Mouse (Mus musculus) forebrain, embryonic 11.5 days (tissue): ENCODE measurements around the gene Hspa4. TPM values are rescaled to one million over a fixed set of nuclear protein-coding genes. Genes with fewer than 3 reads are reported as not detected.

Experiments used
- ATAC-seq: fragments of 200-750 bp; cut with Nextera tagmentation; replicated peaks from 2 replicates; pipeline ENCODE4 v1.8.0; 2017; ENCODE audit warnings: moderate TSS enrichment; ENCODE audit not compliant: low FRiP score
- DNase-seq: peaks from one replicate; pipeline ENCODE4 v3.0.0-alpha.2; 2017; ENCODE audit warnings: low spot score
- H3K27ac ChIP-seq: fragments of 300-500 bp; sonication (generic); 2 replicates; pipeline ENCODE4 v1.5.1; 2014; ENCODE audit warnings: low read depth, low read length
- H3K27me3 ChIP-seq: fragments of 300-500 bp; sonication (generic); 2 replicates; pipeline ENCODE4 v1.6.1; 2014; ENCODE audit warnings: mild to moderate bottlenecking, low read length, mixed read lengths; ENCODE audit not compliant: control insufficient read depth, insufficient read depth
- H3K36me3 ChIP-seq: fragments of 300-500 bp; sonication (generic); 2 replicates; pipeline ENCODE4 v1.6.1; 2014; ENCODE audit warnings: mild to moderate bottlenecking, low read length, moderate library complexity, mixed read lengths; ENCODE audit not compliant: control insufficient read depth, insufficient read depth
- H3K4me1 ChIP-seq: fragments of 300-500 bp; sonication (generic); replicated peaks from 2 replicates; pipeline ENCODE4 v1.6.1; 2014; ENCODE audit warnings: low read length, mixed read lengths; ENCODE audit not compliant: control insufficient read depth, insufficient read depth
- H3K4me2 ChIP-seq: fragments of 300-500 bp; sonication (generic); 2 replicates; pipeline ENCODE4 v1.6.1; 2014; ENCODE audit warnings: low read depth, mild to moderate bottlenecking, low read length, moderate library complexity, mixed read lengths; ENCODE audit not compliant: severe bottlenecking
- H3K4me3 ChIP-seq: fragments of 300-500 bp; sonication (generic); 2 replicates; pipeline ENCODE4 v1.5.1; 2014; ENCODE audit warnings: low read depth, low read length
- H3K9ac ChIP-seq: fragments of 300-500 bp; sonication (generic); 2 replicates; pipeline ENCODE4 v1.6.1; 2014; ENCODE audit warnings: low read length
- H3K9me3 ChIP-seq: fragments of 300-500 bp; sonication (generic); 2 replicates; pipeline ENCODE4 v1.6.1; 2016; ENCODE audit warnings: low read length, mixed read lengths; ENCODE audit not compliant: control insufficient read depth
- WGBS: fragments of 180-500 bp; shearing (Covaris S2); extraction: QIAGEN DNeasy Blood & Tissue Kit; methylation state at CpG from one replicate; pipeline ENCODE4 v1.1.7; 2014; 5-methylcytosine and 5-hydroxymethylcytosine counted together
- polyA plus RNA-seq: library from polyadenylated mRNA; unstranded; fragments of >200 nt; fragmentation: Nextera tagmentation; extraction: Ambion mirVana; gene quantifications from 2 replicates; pipeline ENCODE4 v1.2.1, GENCODE M21; 2014

The Hspa4 gene
- polyA plus RNA-seq, 1 experiment from 2014 or later, result 129 TPM

DNA sequence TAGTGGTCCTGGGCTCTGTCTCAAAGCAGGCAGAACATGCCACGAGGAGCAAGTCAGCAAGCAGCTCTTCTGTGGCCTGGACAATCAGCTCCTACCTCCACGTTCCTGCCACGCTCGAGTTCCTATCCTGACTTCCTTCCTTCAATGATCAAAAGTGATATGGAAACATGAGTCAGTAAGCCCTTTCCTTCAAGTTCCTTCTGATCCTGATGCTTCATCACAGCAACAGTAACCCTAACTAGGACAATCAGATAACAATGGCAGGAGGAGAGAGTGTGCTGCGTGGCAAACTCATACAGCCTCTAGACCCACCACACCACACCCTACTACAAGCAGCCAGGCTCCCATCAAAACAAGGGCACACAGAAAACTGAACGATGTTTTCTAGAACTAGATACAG is 14.4 kb downstream of the Hspa4 start:
- no peaks in the 10 kb centered on the region for H3K9me3 ChIP-seq
- no peak overlapping the region for H3K4me2 ChIP-seq
- no peak overlapping the region for H3K27ac ChIP-seq
- no peak overlapping the region for H3K9ac ChIP-seq
- ATAC-seq, result no peak
- DNase-seq, result no peak
- no peak overlapping the region for H3K4me3 ChIP-seq
- H3K4me1 ChIP-seq, result no peaks in the 10 kb centered on the region
- no peaks in the 10 kb centered on the region for H3K27me3 ChIP-seq
- H3K36me3 ChIP-seq, result peaks cover 16% of the 10 kb centered on the region
- WGBS, result 96% methylated on average over 6 of the region's 6 CpGs

- 95% methylated on average over 4 of the region's 4 CpGs for WGBS
- Histone ChIP-seq H3K27ac (no peak overlapping the region), H3K27me3 (no peaks in the 10 kb centered on the region), H3K4me3 (no peak overlapping the region), H3K4me1 (no peaks in the 10 kb centered on the region), H3K9ac (no peak overlapping the region), H3K4me2 (no peak overlapping the region), H3K36me3 (peaks cover 9% of the 10 kb centered on the region; the same call in 1 of the 2 replicates), H3K9me3 (no peaks in the 10 kb centered on the region)
- DNase-seq (no peak), ATAC-seq (no peak)
These were observed 21.8 kb downstream of the Hspa4 start for GRCm38 (mm10) chr11:53278411-53278810.

DNA sequence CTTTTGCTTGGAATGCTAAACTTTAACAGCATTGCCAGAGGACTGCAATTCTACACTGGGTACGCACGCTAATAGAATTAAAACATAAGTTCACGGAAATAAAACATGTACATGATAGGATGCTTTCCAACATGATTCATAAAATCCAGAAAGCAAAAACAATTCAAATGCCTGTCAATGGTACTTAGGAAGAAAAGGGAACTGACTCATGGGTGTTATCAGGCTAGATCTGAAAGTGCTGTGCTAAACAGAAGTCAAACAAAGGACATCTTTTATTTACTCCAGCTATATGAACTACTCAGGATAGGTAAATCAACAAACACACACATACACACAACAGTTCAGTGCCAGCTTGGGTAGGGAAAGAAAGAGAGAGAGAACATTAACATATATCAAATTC is 24.9 kb downstream of the Hspa4 start:
- H3K4me1 ChIP-seq, result no peaks in the 10 kb centered on the region
- no peak for ATAC-seq
- H3K4me2 ChIP-seq, result no peak overlapping the region
- H3K36me3 ChIP-seq, result peaks cover 14% of the 10 kb centered on the region; the same call in 1 of the 2 replicates
- no peak overlapping the region for H3K27ac ChIP-seq
- H3K4me3 ChIP-seq, result no peak overlapping the region
- H3K9ac ChIP-seq, result no peak overlapping the region
- no peaks in the 10 kb centered on the region for H3K27me3 ChIP-seq
- H3K9me3 ChIP-seq, result no peaks in the 10 kb centered on the region
- DNase-seq, result no peak
- WGBS, result over 99% methylated on average over 3 of the region's 3 CpGs

DNA sequence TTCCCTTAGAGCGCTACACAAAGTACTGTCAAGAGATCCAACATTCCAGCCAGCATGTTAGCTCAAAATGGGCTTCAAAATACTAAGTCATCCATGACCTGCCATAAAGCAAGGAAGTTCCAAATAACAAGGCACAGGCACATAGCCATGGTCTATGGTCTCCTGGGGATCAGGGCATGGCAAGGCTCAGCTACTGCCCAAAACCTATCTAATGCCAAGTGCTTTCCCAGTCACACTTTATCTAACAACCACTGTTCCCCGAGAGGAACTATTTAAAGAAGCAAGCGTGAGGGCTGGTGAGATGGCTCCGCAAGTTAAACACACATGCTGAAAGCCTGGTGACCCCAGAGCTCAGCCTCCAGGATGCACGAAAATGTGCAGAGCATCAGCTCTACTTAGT is 26.9 kb downstream of the Hspa4 start:
- H3K9ac ChIP-seq, result no peak overlapping the region
- DNase-seq (no peak), ATAC-seq (no peak)
- no peaks in the 10 kb centered on the region for H3K4me1 ChIP-seq
- H3K27ac ChIP-seq, result no peak overlapping the region
- H3K9me3 ChIP-seq, result no peaks in the 10 kb centered on the region
- no peaks in the 10 kb centered on the region for H3K27me3 ChIP-seq
- H3K36me3 ChIP-seq, result peaks cover 22% of the 10 kb centered on the region
- H3K4me3 ChIP-seq, result no peak overlapping the region
- WGBS, result 93% methylated on average over 5 of the region's 5 CpGs
- H3K4me2 ChIP-seq, result no peak overlapping the region

DNA sequence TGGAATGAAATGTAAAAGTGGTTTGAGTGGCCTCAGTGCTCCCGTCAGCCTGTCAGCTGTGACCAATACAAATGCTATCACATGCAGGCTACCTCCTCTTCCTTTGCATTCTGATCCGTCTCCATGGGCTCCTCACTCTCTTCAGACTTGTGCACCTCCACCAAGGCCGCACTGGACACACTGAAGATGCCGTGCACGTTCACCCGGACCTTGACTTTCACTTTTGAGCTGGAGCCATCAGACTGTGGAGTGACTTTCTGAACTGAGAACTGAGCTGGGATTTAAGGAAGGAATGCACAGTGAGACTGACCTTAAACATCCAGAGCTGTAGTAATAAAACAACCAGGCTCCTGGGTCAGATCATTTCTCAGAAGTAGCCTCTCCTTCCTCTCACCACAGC is 30.7 kb downstream of the Hspa4 start:
- Histone ChIP-seq H3K27ac (no peak overlapping the region), H3K4me1 (no peaks in the 10 kb centered on the region), H3K4me2 (no peak overlapping the region), H3K9ac (no peak overlapping the region), H3K9me3 (no peaks in the 10 kb centered on the region), H3K36me3 (peaks cover 36% of the 10 kb centered on the region), H3K27me3 (no peaks in the 10 kb centered on the region), H3K4me3 (no peak overlapping the region)
- 95% methylated on average over 6 of the region's 6 CpGs for WGBS
- ATAC-seq, result no peak
- DNase-seq, result no peak

- Histone ChIP-seq H3K4me3 (no peak overlapping the region), H3K4me1 (no peaks in the 10 kb centered on the region), H3K9ac (no peak overlapping the region), H3K27ac (no peak overlapping the region), H3K4me2 (no peak overlapping the region), H3K36me3 (peaks cover 16% of the 10 kb centered on the region), H3K9me3 (no peaks in the 10 kb centered on the region), H3K27me3 (no peaks in the 10 kb centered on the region)
- 82% methylated on average over 5 of the region's 5 CpGs for WGBS
- DNase-seq (no peak), ATAC-seq (no peak)
These were observed 39.7 kb downstream of the Hspa4 start for GRCm38 (mm10) chr11:53260556-53260955.

DNA sequence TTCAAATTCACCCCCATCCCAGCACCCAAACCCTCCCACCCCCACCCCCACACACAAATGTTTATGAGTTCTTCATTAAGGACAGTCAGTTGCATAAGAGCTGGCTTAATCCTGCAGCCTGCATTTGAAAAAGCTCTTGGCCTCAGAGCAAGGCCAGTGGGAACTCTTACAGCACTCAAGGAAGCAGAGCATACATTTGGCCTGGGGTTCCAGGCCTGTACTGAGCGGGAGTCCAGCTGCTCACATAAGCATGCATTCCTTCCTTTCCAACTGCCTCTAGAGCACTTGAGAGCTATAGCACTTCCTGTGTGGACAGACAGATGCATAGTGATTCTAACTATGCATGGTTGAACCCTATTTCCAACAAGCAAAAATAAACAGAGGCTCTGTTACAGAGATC is 40.2 kb downstream of the Hspa4 start:
- no peaks in the 10 kb centered on the region for H3K27me3 ChIP-seq
- no peak overlapping the region for H3K27ac ChIP-seq
- no peaks in the 10 kb centered on the region for H3K4me1 ChIP-seq
- H3K4me3 ChIP-seq, result no peak overlapping the region
- DNase-seq (no peak), ATAC-seq (no peak)
- H3K36me3 ChIP-seq, result peaks cover 13% of the 10 kb centered on the region
- no peak overlapping the region for H3K4me2 ChIP-seq
- WGBS, result 82% methylated on average over 1 of the region's 1 CpGs
- no peak overlapping the region for H3K9ac ChIP-seq
- no peaks in the 10 kb centered on the region for H3K9me3 ChIP-seq

- H3K36me3 ChIP-seq, result peaks cover 7% of the 10 kb centered on the region; the same call in 1 of the 2 replicates
- H3K9me3 ChIP-seq, result no peaks in the 10 kb centered on the region
- no peak overlapping the region for H3K27ac ChIP-seq
- H3K4me3 ChIP-seq, result no peak overlapping the region
- no peaks in the 10 kb centered on the region for H3K27me3 ChIP-seq
- WGBS, result 83% methylated on average over 6 of the region's 6 CpGs
- no peak overlapping the region for H3K4me2 ChIP-seq
- H3K4me1 ChIP-seq, result no peaks in the 10 kb centered on the region
- no peak overlapping the region for H3K9ac ChIP-seq
- ATAC-seq (no peak), DNase-seq (no peak)
These were observed 41.1 kb downstream of the Hspa4 start for GRCm38 (mm10) chr11:53259047-53259632.

DNA sequence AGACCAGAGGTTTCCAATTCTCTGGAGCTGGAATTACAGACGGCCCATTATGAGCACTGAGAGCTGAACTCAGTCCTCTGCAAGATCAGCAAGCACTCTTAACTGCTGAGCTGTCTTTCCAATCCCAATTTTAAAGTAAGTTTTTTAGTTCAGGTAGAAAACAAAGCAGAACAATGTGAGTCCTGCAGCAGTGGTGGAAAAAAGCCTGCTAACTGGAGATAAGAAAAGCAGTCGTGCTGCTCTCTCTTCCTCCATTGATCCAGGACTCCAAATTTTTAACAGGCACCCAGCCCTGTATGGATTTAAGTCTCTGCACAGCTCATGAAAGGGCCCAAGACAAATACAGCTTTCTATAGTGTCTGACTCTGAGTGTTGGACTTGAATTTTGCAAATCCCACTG is 43.3 kb downstream of the Hspa4 start:
- no peaks in the 10 kb centered on the region for H3K27me3 ChIP-seq
- H3K9me3 ChIP-seq, result no peaks in the 10 kb centered on the region
- WGBS, result 77% methylated on average over 2 of the region's 2 CpGs
- DNase-seq, result no peak
- peaks cover 3% of the 10 kb centered on the region; the same call in 1 of the 2 replicates for H3K4me1 ChIP-seq
- peaks cover 4% of the 10 kb centered on the region; the same call in 1 of the 2 replicates for H3K36me3 ChIP-seq
- no peak overlapping the region for H3K9ac ChIP-seq
- H3K4me2 ChIP-seq, result no peak overlapping the region
- H3K27ac ChIP-seq, result no peak overlapping the region
- ATAC-seq, result no peak
- no peak overlapping the region for H3K4me3 ChIP-seq
